Mouse (Mus musculus) heart, postnatal 0 days (tissue): Measurements from ENCODE around the gene Gjb3.

Experiments used
- CTCF ChIP-seq: IDR thresholded peaks from 2 replicates; pipeline ENCODE4 v1.5.1; 2016; ENCODE audit warnings: antibody characterized with exemption, control low read depth, low read depth
- EP300 ChIP-seq: IDR thresholded peaks from 2 replicates; pipeline ENCODE4 v1.6.1; 2016; ENCODE audit warnings: antibody characterized with exemption, low read depth

DNA sequence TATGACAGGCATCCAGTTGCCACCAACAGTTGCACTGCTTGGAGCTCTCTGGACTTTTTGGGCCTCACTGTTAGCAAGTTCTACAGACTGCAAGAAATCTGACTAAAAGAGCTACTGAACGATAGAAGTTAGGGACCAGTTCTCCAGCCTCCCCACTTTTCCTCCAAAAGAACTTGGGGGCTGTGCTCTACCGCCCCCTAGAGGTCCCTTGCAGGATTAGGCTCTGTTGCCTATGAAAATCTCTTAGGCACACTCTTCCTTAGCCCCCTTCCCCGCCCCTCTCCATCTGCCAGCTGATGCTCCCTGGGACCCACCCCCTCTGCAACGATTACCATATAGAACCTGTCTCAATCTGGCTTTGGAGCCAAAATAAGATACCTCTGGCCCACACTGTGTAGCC lies 32.7 kb upstream of the Gjb3 start:
- TF ChIP-seq CTCF (peak; percentile 14; the same call in 1 of the 2 replicates), EP300 (no peak)
